Comparison of ENCODE assay signal across 8 mouse cellular contexts in the genomic region with DNA sequence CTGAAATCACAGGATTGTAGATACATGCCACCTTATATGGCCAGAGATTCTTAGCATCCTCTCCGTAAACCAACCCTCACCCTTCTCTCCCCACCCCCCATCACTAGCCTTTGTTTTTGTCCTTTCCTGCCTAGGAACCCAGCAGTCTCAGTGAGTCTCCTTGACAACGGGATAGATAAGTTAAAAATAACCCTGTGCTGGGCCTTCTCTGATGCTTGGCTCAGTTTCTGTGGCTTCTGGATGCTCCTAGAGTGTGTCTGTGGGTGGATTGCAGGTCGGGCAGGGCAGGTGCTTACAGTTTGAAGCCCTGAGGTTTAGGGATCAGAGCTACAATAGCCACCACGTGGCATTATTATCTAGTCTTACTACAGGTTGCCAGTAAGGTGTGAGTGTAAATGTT. TPM values are rescaled to one million over a fixed set of nuclear protein-coding genes. Genes with fewer than 3 reads are reported as not detected.
DNase-seq lines count a peak whose midpoint lies in the region; ATAC-seq and TF ChIP-seq lines count a peak whose summit lies in the region.

No protein-coding gene starts in this region.

- no peak for TF ChIP-seq CTCF in heart, postnatal 0 days (IDR thresholded peaks at IDR 0.05; ENCODE audit: low read depth)
- no peak for TF ChIP-seq CTCF in midbrain, postnatal 0 days (IDR thresholded peaks at IDR 0.05)

- no peak for TF ChIP-seq EP300 in heart, postnatal 0 days (IDR thresholded peaks at IDR 0.05; ENCODE audit: low read depth)

- H3K9me3 ChIP-seq in heart, postnatal 0 days (replicated peaks; ENCODE audit: control insufficient read depth, low read length): no peaks in the 10 kb centered on the region
- H3K9me3 ChIP-seq in midbrain, postnatal 0 days (ENCODE audit: low read length): no peaks in the 10 kb centered on the region

- H3K27me3 ChIP-seq in heart, postnatal 0 days (ENCODE audit: control insufficient read depth, insufficient read depth, low read length): no peaks in the 10 kb centered on the region
- no peaks in the 10 kb centered on the region for H3K27me3 ChIP-seq in midbrain, postnatal 0 days (ENCODE audit: insufficient read depth, low read length)

- no peak overlapping the region for H3K4me3 ChIP-seq in heart, postnatal 0 days (ENCODE audit: low read depth, low read length)
- H3K4me3 ChIP-seq in midbrain, postnatal 0 days (ENCODE audit: low read depth, low read length): no peak overlapping the region

- H3K36me3 ChIP-seq in heart, postnatal 0 days (replicated peaks; ENCODE audit: control insufficient read depth, insufficient read depth, low read length): peaks cover 34% of the 10 kb centered on the region
- peaks cover 21% of the 10 kb centered on the region for H3K36me3 ChIP-seq in midbrain, postnatal 0 days (ENCODE audit: insufficient read depth, low read length)

- ATAC-seq in heart, postnatal 0 days (ENCODE audit: insufficient read depth, low read depth): peak; percentile 89
- peak; percentile 39; the same call in 1 of the 2 replicates for ATAC-seq in midbrain, postnatal 0 days (ENCODE audit: low FRiP score)

- H3K4me2 ChIP-seq in heart, postnatal 0 days (ENCODE audit: low read depth, low read length): no peak overlapping the region; the same call in 1 of the 2 replicates
- no peak overlapping the region for H3K4me2 ChIP-seq in midbrain, postnatal 0 days (ENCODE audit: low read depth, low read length, poor library complexity, severe bottlenecking)

- peaks cover 50% of the 10 kb centered on the region for H3K4me1 ChIP-seq in heart, postnatal 0 days (ENCODE audit: control insufficient read depth, insufficient read depth)
- 0 out of 2 replicates have a peak, but pooled peaks cover 7% of the 10 kb centered on the region for H3K4me1 ChIP-seq in midbrain, postnatal 0 days (ENCODE audit: insufficient read depth, low read length)

- peak; percentile 25 to 67 for DNase-seq in adrenal gland, adult (ENCODE audit: inconsistent age in 2 of 2, low spot score in 1 of 2)
- no peak for DNase-seq in adrenal gland, postnatal 25 days
- peak; percentile 21 for DNase-seq in ovary, postnatal 36 days (ENCODE audit: low spot score)
- no peak for DNase-seq in ovary, postnatal 10 days (ENCODE audit: low spot score)
- DNase-seq in heart, postnatal 0 days (ENCODE audit: low spot score): peak; percentile 86
- DNase-seq in midbrain, postnatal 0 days (ENCODE audit: low spot score): peak; percentile 30
- DNase-seq in kidney, postnatal 4 days: no peak
- no peak for DNase-seq in gastrocnemius, postnatal 25 days

- 4% methylated on average over 4 of the region's 4 CpGs for WGBS in heart, postnatal 0 days
- WGBS in midbrain, postnatal 0 days: 17% methylated on average over 4 of the region's 4 CpGs

- H3K27ac ChIP-seq in heart, postnatal 0 days (ENCODE audit: low read depth): peak overlapping the region; percentile 78
- peak overlapping the region; percentile 47 for H3K27ac ChIP-seq in midbrain, postnatal 0 days (ENCODE audit: low read depth, low read length)

- H3K9ac ChIP-seq in heart, postnatal 0 days (replicated peaks; ENCODE audit: low read depth, low read length): no peak overlapping the region
- no peak overlapping the region for H3K9ac ChIP-seq in midbrain, postnatal 0 days (replicated peaks; ENCODE audit: low read length, poor library complexity, severe bottlenecking)

RNA-seq across cellular contexts. Expression of a gene that starts 29.1 kb away (rescaled TPM):
- total RNA-seq in adrenal gland, postnatal 25 days (2021): 70.5 and 91.0 TPM in 2 replicates
- total RNA-seq in heart, postnatal 0 days (2014; rRNA removed; ENCODE audit: low replicate concordance): 61.5 and 74.0 TPM in 2 replicates
- polyA plus RNA-seq in heart, postnatal 0 days (2015; fragmentation: Nextera tagmentation; extraction: Ambion mirVana): 22.6 and 26.7 TPM in 2 replicates
- 135 and 142 TPM in 2 replicates for total RNA-seq in midbrain, postnatal 0 days (2014; rRNA removed)
- 32.6 and 33.3 TPM in 2 replicates for polyA plus RNA-seq in midbrain, postnatal 0 days (2015; fragmentation: Nextera tagmentation; extraction: Ambion mirVana)
- total RNA-seq in gastrocnemius, postnatal 25 days (2021): 10 to 100 TPM; 12.5 to 16.8 TPM

RNA-seq across cellular contexts. Expression of a gene that starts 39.0 kb away (rescaled TPM):
- total RNA-seq in adrenal gland, postnatal 25 days (2021): 92.6 and 103 TPM in 2 replicates
- total RNA-seq in heart, postnatal 0 days (2014; rRNA removed; ENCODE audit: low replicate concordance): 142 and 167 TPM in 2 replicates
- 74.8 and 82.4 TPM in 2 replicates for polyA plus RNA-seq in heart, postnatal 0 days (2015; fragmentation: Nextera tagmentation; extraction: Ambion mirVana)
- total RNA-seq in midbrain, postnatal 0 days (2014; rRNA removed): 111 and 118 TPM in 2 replicates
- 90.8 and 91.0 TPM in 2 replicates for polyA plus RNA-seq in midbrain, postnatal 0 days (2015; fragmentation: Nextera tagmentation; extraction: Ambion mirVana)
- 10 to 100 TPM; 18.4 to 22.9 TPM for total RNA-seq in gastrocnemius, postnatal 25 days (2021)

RNA-seq across cellular contexts. Expression of a gene that starts 44.5 kb away (rescaled TPM):
- total RNA-seq in adrenal gland, postnatal 25 days (2021): 46.2 and 46.4 TPM in 2 replicates
- total RNA-seq in heart, postnatal 0 days (2014; rRNA removed; ENCODE audit: low replicate concordance): 32.5 and 46.1 TPM in 2 replicates
- 37.1 and 41.8 TPM in 2 replicates for polyA plus RNA-seq in heart, postnatal 0 days (2015; fragmentation: Nextera tagmentation; extraction: Ambion mirVana)
- 42.0 and 59.5 TPM in 2 replicates for total RNA-seq in midbrain, postnatal 0 days (2014; rRNA removed)
- 38.3 and 40.1 TPM in 2 replicates for polyA plus RNA-seq in midbrain, postnatal 0 days (2015; fragmentation: Nextera tagmentation; extraction: Ambion mirVana)
- total RNA-seq in gastrocnemius, postnatal 25 days (2021): 10 to 100 TPM; 21.1 to 22.5 TPM

Comparison
In these comparisons a context has a peak if more than half of its experiments do, and no peak if none do; other contexts are left out.
1. DNase-seq: peak in adrenal gland, adult (2 of 2), ovary, postnatal 36 days (single experiment), heart, postnatal 0 days (single experiment) and midbrain, postnatal 0 days (single experiment); none in adrenal gland, postnatal 25 days (single experiment), ovary, postnatal 10 days (single experiment), kidney, postnatal 4 days (0 of 2) and gastrocnemius, postnatal 25 days (single experiment).